Mouse (Mus musculus): ENCODE results near the gene Kmt2d. TPM values are rescaled to one million over a fixed set of nuclear protein-coding genes. Genes with fewer than 3 reads are reported as not detected.
A peak's percentile ranks its signal among the peaks of the same experiment; 100 is the strongest.

Gene Kmt2d
- polyA plus RNA-seq, 1 experiment from 2014 or later, result 13.3 TPM

DNA sequence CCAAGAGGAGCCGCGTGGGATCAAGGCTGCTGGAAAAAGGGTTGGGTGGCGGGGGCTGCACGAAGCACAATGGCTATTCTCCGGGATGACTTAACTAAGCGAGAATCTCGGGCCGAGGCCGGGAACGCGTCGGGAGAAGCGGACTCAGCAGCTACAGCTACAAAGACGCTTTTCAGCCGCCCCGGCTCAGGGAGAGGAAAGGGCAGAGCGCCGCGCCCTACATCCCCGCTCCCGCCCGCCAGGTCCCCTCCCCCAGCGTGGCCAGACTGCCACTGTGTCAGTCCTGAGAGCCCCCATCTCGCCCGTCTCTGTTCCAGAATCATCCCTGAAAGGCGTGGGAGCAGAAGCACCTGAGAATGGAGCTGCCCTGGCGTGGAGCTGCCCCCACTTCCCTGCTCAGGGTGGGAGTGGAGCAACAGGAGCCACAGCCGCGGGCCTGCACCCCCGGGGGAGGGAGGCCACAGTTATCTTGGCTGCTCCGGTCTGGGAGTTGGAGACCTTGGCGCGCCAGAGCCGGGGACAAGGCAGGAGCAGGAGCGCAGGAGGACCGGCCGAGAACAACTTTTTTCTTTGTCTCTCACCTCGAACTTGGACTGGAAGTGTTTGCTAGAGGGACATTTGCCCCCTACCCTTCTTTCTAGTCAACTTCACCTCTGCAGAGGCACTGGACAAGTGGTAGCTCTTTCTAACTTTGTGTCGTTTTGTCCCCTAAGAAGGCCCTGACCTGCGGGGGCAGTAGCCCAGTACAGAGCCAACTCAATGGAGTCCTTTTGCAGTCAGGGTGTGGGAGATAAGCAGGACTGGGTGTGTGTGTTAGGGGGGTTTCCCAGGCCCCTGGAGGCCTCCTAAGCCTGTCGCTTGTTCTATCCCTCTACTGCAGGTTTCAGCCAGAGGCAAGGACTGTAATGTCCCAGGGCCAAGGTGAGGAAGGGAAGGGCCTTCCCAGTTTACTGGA lies 24.9 kb upstream of the Kmt2d start:
- H3K4me3 ChIP-seq (replicated peaks), result peak overlapping the region; percentile 58
- H3K4me2 ChIP-seq, result peak overlapping the region; percentile 99
- H3K27ac ChIP-seq, result no peak overlapping the region
- peaks cover 56% of the 10 kb centered on the region for H3K4me1 ChIP-seq
- H3K9me3 ChIP-seq (replicated peaks), result no peaks in the 10 kb centered on the region
- no peak overlapping the region for H3K9ac ChIP-seq
- H3K27me3 ChIP-seq, result peaks cover 98% of the 10 kb centered on the region
- 3% methylated on average over 41 of the region's 41 CpGs for WGBS
- ATAC-seq (replicated peaks; ENCODE audit: low FRiP score), result no peak; the same call in 1 of the 2 replicates
- H3K36me3 ChIP-seq, result no peaks in the 10 kb centered on the region

DNA sequence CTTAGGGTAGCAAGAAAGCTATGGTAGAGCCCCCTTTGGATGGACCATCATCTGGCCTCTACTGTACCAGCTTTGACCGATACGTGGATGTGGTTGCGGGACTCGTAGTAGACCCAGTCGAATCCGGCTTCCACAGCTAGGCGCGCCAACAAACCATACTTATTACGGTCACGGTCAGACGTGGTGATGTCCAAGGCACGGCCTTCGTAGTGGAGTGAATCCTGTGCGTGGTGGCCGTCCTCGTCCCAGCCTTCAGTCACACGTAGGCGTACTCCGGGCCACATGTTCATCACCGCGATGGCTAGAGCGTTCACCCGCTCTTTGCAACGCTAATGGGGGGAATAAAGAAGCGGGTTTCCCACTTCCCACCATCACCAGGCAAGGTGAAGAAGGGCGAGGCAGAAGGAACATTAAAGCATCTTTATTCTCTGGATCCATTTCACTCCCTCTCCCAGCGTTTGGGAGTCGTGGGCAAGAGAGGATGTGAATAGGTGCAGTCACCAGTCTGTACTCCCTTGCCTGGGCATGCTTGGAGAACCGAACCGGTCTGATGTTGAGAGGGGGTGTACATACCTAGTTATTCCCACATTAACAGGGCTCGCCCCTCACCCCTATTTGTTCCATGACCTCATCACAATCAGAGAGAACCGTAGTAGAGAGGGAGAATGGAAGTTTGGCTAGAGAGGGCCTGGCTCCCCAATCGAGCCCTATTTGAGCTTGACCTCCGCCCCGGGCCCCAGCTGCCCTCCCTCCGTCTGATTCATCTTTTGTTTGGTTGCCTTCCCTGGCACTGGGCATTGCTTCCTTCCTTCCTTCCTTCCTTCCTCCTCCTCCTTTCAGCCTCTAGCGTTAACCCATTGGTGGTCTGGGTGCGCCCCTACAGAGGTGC lies 24.0 kb upstream of the Kmt2d start:
- Histone ChIP-seq H3K27me3 (peaks cover 89% of the 10 kb centered on the region), H3K4me1 (peaks cover 56% of the 10 kb centered on the region), H3K4me3 (replicated peaks) (peak overlapping the region; percentile 58), H3K9me3 (replicated peaks) (no peaks in the 10 kb centered on the region), H3K27ac (no peak overlapping the region), H3K4me2 (peak overlapping the region; percentile 99), H3K36me3 (no peaks in the 10 kb centered on the region), H3K9ac (peak overlapping the region; percentile 53)
- no peak for ATAC-seq (replicated peaks; ENCODE audit: low FRiP score)
- 5% methylated on average over 38 of the region's 38 CpGs for WGBS

DNA sequence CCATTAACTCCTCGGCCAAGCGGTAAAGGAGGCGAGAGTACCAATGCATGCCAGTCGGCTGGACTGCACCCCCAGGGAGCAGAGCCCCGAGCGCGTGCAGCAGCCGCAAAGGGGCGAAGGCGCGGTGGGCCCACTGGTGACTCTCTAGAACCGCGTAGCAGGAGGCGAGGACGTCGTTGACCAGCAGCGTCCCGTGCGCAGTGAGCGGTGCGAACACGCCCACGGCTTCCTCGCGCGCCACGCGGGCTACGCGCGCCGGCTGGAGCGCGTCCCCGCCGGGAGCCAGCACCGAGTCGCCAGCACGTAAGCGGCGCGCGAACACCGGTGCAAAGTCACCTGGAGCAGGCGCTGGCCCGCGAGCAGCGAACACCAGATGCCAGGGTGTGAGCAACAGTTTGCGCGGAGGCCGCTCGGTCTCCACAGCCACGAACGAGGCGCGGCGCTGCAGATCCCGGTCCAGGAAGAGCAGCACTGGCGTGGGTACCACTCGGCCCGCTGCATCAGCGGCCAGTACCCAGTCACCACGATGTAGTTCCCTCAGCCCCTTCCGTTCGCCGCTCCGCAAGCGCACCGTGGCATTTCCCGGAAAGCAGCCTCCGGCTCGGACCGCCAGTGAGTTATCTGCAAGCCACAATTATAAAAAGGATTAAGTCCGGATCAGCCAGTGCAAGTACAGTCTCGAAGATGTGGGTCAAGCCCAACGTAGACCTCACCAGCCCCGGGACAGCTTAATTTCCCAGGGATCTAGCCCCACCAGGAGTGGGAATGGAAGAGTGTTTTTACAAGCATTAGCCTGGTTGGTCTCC lies 23.1 kb upstream of the Kmt2d start, which contains the start of gene Rhebl1:
Gene Rhebl1 (minus strand): TSS at position 601 of the 806 bp plus-strand sequence.
- Histone ChIP-seq H3K27ac (no peak within 1 kb of the TSS), H3K27me3 (peaks cover 81% of the 10 kb centered on the region)
- ATAC-seq (replicated peaks; ENCODE audit: low FRiP score), result no peak

DNA sequence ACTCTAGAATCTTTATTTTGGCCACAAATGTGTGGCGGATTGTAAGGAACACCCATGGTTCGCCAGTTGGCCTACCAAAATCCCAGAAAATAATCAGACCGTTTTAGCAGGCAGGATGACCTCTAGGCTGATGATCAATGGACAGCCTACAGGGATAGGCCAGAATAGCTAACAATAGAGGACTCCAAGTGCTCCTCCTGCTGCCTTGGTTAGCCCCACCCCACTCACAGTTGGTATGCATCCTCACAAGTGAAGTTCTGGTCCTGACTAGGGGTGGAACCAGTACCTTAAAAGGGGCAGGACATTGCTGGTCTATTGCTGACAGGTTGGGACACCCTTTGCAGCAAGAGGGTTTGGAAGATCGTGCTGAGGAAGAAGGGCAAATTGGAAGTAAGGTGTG lies 22.0 kb upstream of the Kmt2d start:
- Histone ChIP-seq H3K4me2 (no peak overlapping the region), H3K27ac (no peak overlapping the region), H3K4me1 (peaks cover 49% of the 10 kb centered on the region), H3K9ac (no peak overlapping the region), H3K36me3 (no peaks in the 10 kb centered on the region), H3K9me3 (replicated peaks) (no peaks in the 10 kb centered on the region), H3K27me3 (peaks cover 72% of the 10 kb centered on the region), H3K4me3 (replicated peaks) (no peak overlapping the region)
- no peak for ATAC-seq (replicated peaks; ENCODE audit: low FRiP score)
- 60% methylated on average over 4 of the region's 4 CpGs for WGBS

More for the DNA sequence above, 23.1 kb upstream of the Kmt2d start, which contains the start of gene Rhebl1:
- Histone ChIP-seq H3K9ac (peak within 1 kb of the TSS; percentile 53), H3K4me1 (peaks cover 56% of the 10 kb centered on the region), H3K36me3 (no peaks in the 10 kb centered on the region), H3K9me3 (replicated peaks) (no peaks in the 10 kb centered on the region), H3K4me3 (replicated peaks) (peak within 1 kb of the TSS; percentile 58), H3K4me2 (peak within 1 kb of the TSS; percentile 99)
- WGBS, result under 1% methylated on average over 77 of the region's 77 CpGs

DNA sequence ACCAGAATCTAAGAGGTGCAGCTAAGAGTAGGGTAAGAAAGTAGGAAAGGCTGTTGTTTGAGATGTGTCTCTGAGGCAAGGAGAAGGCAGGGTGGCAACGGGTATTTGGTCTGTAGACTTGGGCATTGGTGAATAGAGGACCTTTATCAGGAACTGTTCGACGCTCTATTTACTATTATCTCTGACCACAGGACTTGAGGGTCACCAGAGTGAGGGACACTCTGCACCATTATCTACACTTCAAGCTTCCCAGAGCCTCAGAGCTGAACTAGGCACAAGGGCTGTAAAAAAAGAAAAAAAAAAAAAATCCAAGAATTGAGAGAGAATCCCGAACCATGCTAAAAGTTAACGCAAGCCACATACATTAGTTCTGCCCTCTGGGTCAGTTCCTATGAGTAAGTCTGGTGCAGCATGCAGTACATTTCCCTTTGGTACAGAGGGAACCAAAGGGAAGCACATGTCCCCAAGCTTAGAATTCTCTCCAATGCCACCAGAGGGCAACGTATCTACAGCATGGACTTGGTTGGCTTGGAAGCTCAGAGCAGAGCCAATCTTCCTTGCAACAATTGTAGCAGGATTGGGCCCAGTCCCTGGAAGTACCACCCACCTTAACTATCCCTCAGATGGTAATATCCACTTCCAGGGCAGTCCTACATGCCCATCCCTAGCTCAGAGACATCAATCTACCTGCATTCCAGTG lies 21.1 kb upstream of the Kmt2d start:
- peaks cover 62% of the 10 kb centered on the region for H3K27me3 ChIP-seq
- no peaks in the 10 kb centered on the region for H3K36me3 ChIP-seq
- no peak overlapping the region for H3K9ac ChIP-seq
- no peak; the same call in 1 of the 2 replicates for ATAC-seq (replicated peaks; ENCODE audit: low FRiP score)
- H3K27ac ChIP-seq, result no peak overlapping the region
- H3K4me2 ChIP-seq, result no peak overlapping the region
- peaks cover 39% of the 10 kb centered on the region for H3K4me1 ChIP-seq
- H3K9me3 ChIP-seq (replicated peaks), result no peaks in the 10 kb centered on the region
- 40% methylated on average over 6 of the region's 6 CpGs for WGBS
- H3K4me3 ChIP-seq (replicated peaks), result no peak overlapping the region

DNA sequence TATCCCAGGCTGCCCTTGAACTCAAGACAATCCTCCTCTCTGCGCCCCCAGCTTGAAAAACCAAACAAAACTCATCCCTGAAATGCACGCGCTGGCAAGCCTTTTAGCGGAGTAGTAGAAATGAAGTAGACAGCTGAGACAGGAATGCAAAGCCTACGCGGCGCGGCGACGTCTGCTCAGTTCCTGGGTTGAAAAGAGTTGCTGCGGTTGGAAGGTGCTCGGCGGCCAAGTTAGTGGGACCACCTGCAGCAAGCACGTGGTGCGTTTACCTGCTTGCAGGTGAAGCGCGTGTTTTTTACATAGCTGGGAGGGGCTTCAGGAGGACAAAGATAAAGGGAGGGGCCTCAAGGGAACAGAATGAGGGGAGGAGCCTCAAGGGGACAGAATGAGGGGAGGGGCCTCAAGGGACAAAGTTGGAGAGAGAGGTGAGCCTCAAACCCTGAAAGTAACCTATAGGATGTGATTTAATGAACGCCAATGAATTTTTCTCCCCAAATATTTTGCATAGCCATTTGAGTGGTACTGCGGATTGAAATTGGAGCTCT lies 20.3 kb upstream of the Kmt2d start:
- H3K4me3 ChIP-seq (replicated peaks), result peak overlapping the region; percentile 19
- WGBS, result 9% methylated on average over 19 of the region's 19 CpGs
- H3K9ac ChIP-seq, result no peak overlapping the region
- no peaks in the 10 kb centered on the region for H3K9me3 ChIP-seq (replicated peaks)
- H3K27me3 ChIP-seq, result peaks cover 54% of the 10 kb centered on the region
- H3K36me3 ChIP-seq, result no peaks in the 10 kb centered on the region
- no peak for ATAC-seq (replicated peaks; ENCODE audit: low FRiP score)
- H3K4me1 ChIP-seq, result peaks cover 34% of the 10 kb centered on the region
- no peak overlapping the region for H3K27ac ChIP-seq
- H3K4me2 ChIP-seq, result peak overlapping the region; percentile 53

DNA sequence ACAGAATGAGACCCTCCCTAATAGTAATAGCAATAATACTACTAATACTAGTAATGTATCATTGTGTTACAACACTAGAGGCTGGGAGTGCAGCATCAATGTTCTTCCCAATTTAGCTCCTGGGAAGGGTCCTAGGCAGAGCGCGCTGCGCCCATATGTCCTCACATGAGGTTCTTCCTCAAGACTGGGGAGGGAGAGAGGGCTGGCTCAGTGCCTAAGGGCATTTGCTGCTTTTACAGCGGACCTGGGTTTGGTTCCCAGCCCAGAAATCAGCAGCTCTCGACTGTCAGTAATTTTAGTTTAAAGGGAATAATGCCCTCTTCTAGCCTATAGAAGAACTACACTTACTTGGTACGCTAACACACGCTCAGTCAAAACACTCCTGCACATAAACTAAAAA lies 16.5 kb upstream of the Kmt2d start:
- ATAC-seq (replicated peaks; ENCODE audit: low FRiP score), result no peak
- H3K36me3 ChIP-seq, result no peaks in the 10 kb centered on the region
- peaks cover 6% of the 10 kb centered on the region for H3K4me1 ChIP-seq
- H3K4me3 ChIP-seq (replicated peaks), result no peak overlapping the region
- H3K27me3 ChIP-seq, result peaks cover 17% of the 10 kb centered on the region
- H3K27ac ChIP-seq, result no peak overlapping the region
- H3K4me2 ChIP-seq, result no peak overlapping the region
- 79% methylated on average over 7 of the region's 7 CpGs for WGBS
- no peak overlapping the region for H3K9ac ChIP-seq
- no peaks in the 10 kb centered on the region for H3K9me3 ChIP-seq (replicated peaks)

DNA sequence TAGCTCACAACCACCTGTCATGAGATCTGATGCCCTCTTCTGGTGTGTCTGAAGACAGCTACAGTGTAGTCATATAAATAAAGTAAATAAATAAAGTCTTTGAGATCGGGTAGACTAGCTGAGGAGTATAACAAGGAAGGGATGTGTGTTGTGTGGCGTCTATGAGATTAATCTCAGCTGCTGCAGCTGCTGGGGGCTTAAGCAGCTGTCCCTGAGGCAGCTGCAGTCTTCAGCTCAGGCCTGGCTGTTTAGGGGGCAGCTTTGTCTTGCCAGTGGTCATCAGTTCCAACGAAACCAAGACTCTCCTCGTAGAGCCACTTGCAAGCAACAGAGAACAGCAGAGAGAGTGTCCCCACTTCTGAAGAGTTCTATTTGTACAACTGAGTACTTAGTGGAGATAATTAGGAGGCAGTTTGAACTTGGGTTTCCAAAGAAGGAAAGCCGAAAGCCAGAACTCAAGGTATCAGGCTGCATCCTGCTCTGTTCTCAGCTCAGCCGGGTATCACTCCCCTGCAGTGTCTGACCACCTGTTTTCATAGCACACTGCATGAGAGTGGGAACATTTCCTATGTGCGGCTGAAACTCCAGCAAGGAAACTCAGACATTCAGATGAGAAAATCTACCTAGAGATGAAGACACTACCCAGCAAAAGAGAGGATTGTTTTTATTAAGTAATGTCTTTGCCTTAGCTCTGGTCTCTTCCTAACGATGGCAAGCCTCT lies 15.8 kb upstream of the Kmt2d start:
- H3K9ac ChIP-seq, result no peak overlapping the region
- no peak overlapping the region for H3K4me2 ChIP-seq
- no peaks in the 10 kb centered on the region for H3K36me3 ChIP-seq
- no peaks in the 10 kb centered on the region for H3K9me3 ChIP-seq (replicated peaks)
- no peak for ATAC-seq (replicated peaks; ENCODE audit: low FRiP score)
- H3K4me1 ChIP-seq, result peaks cover 9% of the 10 kb centered on the region
- no peak overlapping the region for H3K4me3 ChIP-seq (replicated peaks)
- 59% methylated on average over 8 of the region's 8 CpGs for WGBS
- H3K27ac ChIP-seq, result no peak overlapping the region
- peaks cover 10% of the 10 kb centered on the region for H3K27me3 ChIP-seq

DNA sequence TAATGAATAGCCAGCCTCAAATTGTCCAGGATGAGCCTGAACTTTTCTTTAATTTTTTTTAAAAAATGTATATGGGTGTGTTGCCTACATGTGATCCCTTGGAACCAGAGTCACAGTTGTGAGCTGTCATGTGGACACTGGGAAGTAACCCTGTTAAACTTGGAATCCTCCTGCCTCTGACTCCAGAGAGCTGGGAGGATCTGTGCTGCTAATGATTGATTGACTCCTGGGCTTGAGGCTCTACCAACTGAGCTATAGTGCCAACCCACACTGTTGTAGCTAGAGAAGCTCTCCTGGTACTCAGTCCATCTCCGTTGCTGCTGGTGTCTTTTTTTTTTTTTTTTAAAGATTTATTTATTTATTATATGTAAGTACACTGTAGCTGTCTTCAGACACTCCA lies 13.1 kb upstream of the Kmt2d start:
- ATAC-seq (replicated peaks; ENCODE audit: low FRiP score), result no peak
- H3K9me3 ChIP-seq (replicated peaks), result no peaks in the 10 kb centered on the region
- peaks cover 1% of the 10 kb centered on the region; the same call in 1 of the 2 replicates for H3K36me3 ChIP-seq
- H3K27me3 ChIP-seq, result peaks cover 2% of the 10 kb centered on the region; the same call in 1 of the 2 replicates
- H3K4me1 ChIP-seq, result peaks cover 19% of the 10 kb centered on the region
- no peak overlapping the region for H3K4me3 ChIP-seq (replicated peaks)
- 60% methylated on average over 1 of the region's 1 CpGs for WGBS
- H3K27ac ChIP-seq, result 0 out of 2 replicates have a peak overlapping the region, but pooled peaks have one; percentile 6
- H3K4me2 ChIP-seq, result no peak overlapping the region
- no peak overlapping the region for H3K9ac ChIP-seq

DNA sequence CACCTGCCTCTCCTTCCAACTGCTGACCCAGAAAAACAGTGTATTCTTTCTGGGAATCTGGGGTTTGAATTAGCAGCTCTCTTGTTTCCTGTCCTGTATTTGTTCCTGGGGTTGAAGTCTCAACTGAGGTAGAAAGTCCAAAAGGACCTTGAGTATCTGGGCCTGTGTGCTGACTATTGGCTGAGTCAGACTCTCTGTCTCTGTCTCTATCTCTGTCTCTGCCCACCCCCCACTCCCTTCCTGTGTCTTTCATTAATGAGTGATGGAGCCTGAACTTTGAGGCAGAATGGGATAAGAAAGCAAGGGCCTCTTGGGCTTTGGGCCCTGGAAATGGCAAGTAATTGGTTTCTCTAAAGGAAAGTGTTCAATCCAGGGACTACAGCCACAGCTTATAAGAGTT lies 12.7 kb upstream of the Kmt2d start:
- peaks cover 6% of the 10 kb centered on the region; the same call in 1 of the 2 replicates for H3K36me3 ChIP-seq
- ATAC-seq (replicated peaks; ENCODE audit: low FRiP score), result no peak
- H3K27ac ChIP-seq, result no peak overlapping the region
- no peaks in the 10 kb centered on the region for H3K9me3 ChIP-seq (replicated peaks)
- no peak overlapping the region for H3K9ac ChIP-seq
- H3K4me3 ChIP-seq (replicated peaks), result no peak overlapping the region
- no peak overlapping the region for H3K4me2 ChIP-seq
- no peaks in the 10 kb centered on the region; the same call in 1 of the 2 replicates for H3K27me3 ChIP-seq
- H3K4me1 ChIP-seq, result peaks cover 19% of the 10 kb centered on the region

All from kidney, embryonic 15.5 days (tissue).